Mouse (Mus musculus) NIH3T3 (cell line): ENCODE results near the gene Eif4e1b.

Source experiments
- DNase-seq: peaks from one replicate; pipeline ENCODE4 v3.0.0-alpha.2; 2012; ENCODE audit warnings: low read depth

Eif4e1b gene

GRCm38 (mm10) chr13:54759496-54759895, 24.3 kb upstream of the Eif4e1b start:
- DNase-seq, result peak; percentile 32

- DNase-seq, result peak; percentile 95
Observed at GRCm38 (mm10) chr13:54760164-54760795, 23.5 kb upstream of the Eif4e1b start.

- peak; percentile 78 for DNase-seq
Observed at GRCm38 (mm10) chr13:54760906-54761305, 22.9 kb upstream of the Eif4e1b start.

GRCm38 (mm10) chr13:54765281-54766191, 18.3 kb upstream of the Eif4e1b start:
- DNase-seq, result no peak

GRCm38 (mm10) chr13:54766192-54766768, 17.5 kb upstream of the Eif4e1b start, which contains the start of gene Sncb:
TSS of gene Sncb (minus strand) at chr13:54766595.
- DNase-seq, result peak; percentile 30

- no peak for DNase-seq
Observed at GRCm38 (mm10) chr13:54767012-54767411, 16.8 kb upstream of the Eif4e1b start.

- DNase-seq, result peak; percentile 88
Observed at GRCm38 (mm10) chr13:54780592-54780991, 3.2 kb upstream of the Eif4e1b start.

GRCm38 (mm10) chr13:54781086-54781485, 2.7 kb upstream of the Eif4e1b start:
- no peak for DNase-seq

GRCm38 (mm10) chr13:54783235-54783634, 563 bp upstream of the Eif4e1b start:
- DNase-seq, result no peak

GRCm38 (mm10) chr13:54787591-54787990, 3.8 kb downstream of the Eif4e1b start:
- DNase-seq, result peak; percentile 44

GRCm38 (mm10) chr13:54788740-54789560, 5.2 kb downstream of the Eif4e1b start, which contains the start of gene Tspan17:
TSS of gene Tspan17 (plus strand) at chr13:54789377.
- DNase-seq, result peak; percentile 99

GRCm38 (mm10) chr13:54789561-54790397, 6.0 kb downstream of the Eif4e1b start:
- peak; percentile 83 for DNase-seq

- DNase-seq, result no peak
Observed at GRCm38 (mm10) chr13:54792259-54793230, 8.7 kb downstream of the Eif4e1b start.

- DNase-seq, result no peak
Observed at GRCm38 (mm10) chr13:54794002-54794577, 10.3 kb downstream of the Eif4e1b start.

GRCm38 (mm10) chr13:54794843-54795242, 11.0 kb downstream of the Eif4e1b start:
- peak; percentile 64 for DNase-seq

- DNase-seq, result peak; percentile 67
Observed at GRCm38 (mm10) chr13:54797356-54797755, 13.6 kb downstream of the Eif4e1b start.

- no peak for DNase-seq
Observed at GRCm38 (mm10) chr13:54797861-54798643, 14.3 kb downstream of the Eif4e1b start.

- no peak for DNase-seq
Observed at GRCm38 (mm10) chr13:54798740-54799139, 14.9 kb downstream of the Eif4e1b start.
